Mouse (Mus musculus): ENCODE measurements around the gene Atp2b1. TPM values are rescaled to one million over a fixed set of nuclear protein-coding genes. Genes with fewer than 3 reads are reported as not detected.

The Atp2b1 gene
- polyA plus RNA-seq, 1 experiment from 2014 or later: 160 TPM

GRCm38 (mm10) chr10:98891361-98891760, 22.8 kb upstream of the Atp2b1 start:
- H3K4me3 ChIP-seq: no peak overlapping the region
- no peaks in the 10 kb centered on the region for H3K27me3 ChIP-seq
- H3K36me3 ChIP-seq: no peaks in the 10 kb centered on the region
- H3K9me3 ChIP-seq (replicated peaks): no peaks in the 10 kb centered on the region
- 92% methylated on average over 4 of the region's 4 CpGs for whole genome bisulfite sequencing
- H3K4me1 ChIP-seq: no peaks in the 10 kb centered on the region
- no peak for ATAC-seq (ENCODE audit: low FRiP score)
- H3K9ac ChIP-seq: no peak overlapping the region
- H3K4me2 ChIP-seq (replicated peaks): no peak overlapping the region
- H3K27ac ChIP-seq: no peak overlapping the region

DNA sequence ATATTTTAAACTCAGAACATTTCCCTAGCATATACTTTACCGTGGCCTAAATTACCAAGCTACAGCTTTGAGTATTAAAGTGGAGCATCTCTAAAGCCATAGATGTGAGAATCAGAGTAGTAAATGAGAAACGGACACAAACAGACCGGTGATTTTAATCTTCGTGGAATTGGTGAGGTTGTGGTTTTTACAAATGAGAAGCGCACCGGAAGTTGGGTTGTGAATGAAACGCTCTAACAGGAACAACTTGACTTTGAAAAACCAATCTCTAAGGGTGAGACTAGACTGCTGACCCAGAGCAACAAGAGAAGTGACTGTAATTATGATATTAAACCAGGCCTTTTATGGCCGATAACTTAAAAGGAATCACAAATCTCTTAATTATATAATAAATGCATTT, 16.7 kb upstream of the Atp2b1 start:
- H3K9ac ChIP-seq: no peak overlapping the region
- WGBS: 94% methylated on average over 8 of the region's 8 CpGs
- no peaks in the 10 kb centered on the region for H3K4me1 ChIP-seq
- no peak overlapping the region for H3K4me2 ChIP-seq (replicated peaks)
- H3K36me3 ChIP-seq: no peaks in the 10 kb centered on the region
- no peaks in the 10 kb centered on the region for H3K27me3 ChIP-seq
- H3K9me3 ChIP-seq (replicated peaks): no peaks in the 10 kb centered on the region
- H3K27ac ChIP-seq: no peak overlapping the region
- no peak overlapping the region for H3K4me3 ChIP-seq
- ATAC-seq (ENCODE audit: low FRiP score): no peak

GRCm38 (mm10) chr10:98897913-98898748, 16.1 kb upstream of the Atp2b1 start:
- 85% methylated on average over 4 of the region's 4 CpGs for WGBS
- no peak for ATAC-seq (ENCODE audit: low FRiP score)

GRCm38 (mm10) chr10:98901533-98901932, 12.7 kb upstream of the Atp2b1 start:
- Histone ChIP-seq H3K27ac (no peak overlapping the region), H3K4me1 (no peaks in the 10 kb centered on the region), H3K4me3 (no peak overlapping the region), H3K4me2 (replicated peaks) (no peak overlapping the region), H3K27me3 (no peaks in the 10 kb centered on the region), H3K36me3 (no peaks in the 10 kb centered on the region), H3K9ac (no peak overlapping the region), H3K9me3 (replicated peaks) (no peaks in the 10 kb centered on the region)
- WGBS: 87% methylated on average over 5 of the region's 5 CpGs
- ATAC-seq (ENCODE audit: low FRiP score): no peak

More at GRCm38 (mm10) chr10:98897913-98898748, 16.1 kb upstream of the Atp2b1 start:
- H3K27ac ChIP-seq: no peak overlapping the region
- H3K9ac ChIP-seq: no peak overlapping the region
- H3K4me2 ChIP-seq (replicated peaks): no peak overlapping the region
- no peaks in the 10 kb centered on the region for H3K4me1 ChIP-seq
- H3K4me3 ChIP-seq: no peak overlapping the region
- no peaks in the 10 kb centered on the region for H3K9me3 ChIP-seq (replicated peaks)
- no peaks in the 10 kb centered on the region for H3K36me3 ChIP-seq
- no peaks in the 10 kb centered on the region for H3K27me3 ChIP-seq

DNA sequence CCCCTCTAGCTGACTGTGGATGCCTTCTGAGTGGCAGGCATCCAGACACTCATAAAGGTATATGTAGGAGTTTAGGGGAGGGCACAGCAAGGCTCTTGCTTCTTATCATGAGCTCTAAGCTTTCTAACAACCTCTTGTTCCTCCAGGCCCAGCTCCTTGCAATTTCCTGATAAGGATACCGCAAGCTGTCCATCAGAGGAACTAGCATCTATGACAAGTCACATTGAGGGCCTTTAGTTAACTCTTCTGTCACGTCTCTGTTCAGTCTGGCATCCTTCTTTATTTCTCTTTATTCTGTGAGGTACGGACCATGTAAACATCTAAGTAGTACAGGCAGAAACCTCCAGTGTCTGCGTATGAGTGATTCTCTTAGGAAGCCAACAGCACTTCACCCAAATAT, 8.2 kb upstream of the Atp2b1 start:
- ATAC-seq (ENCODE audit: low FRiP score): no peak
- WGBS: 91% methylated on average over 4 of the region's 4 CpGs
- Histone ChIP-seq H3K27ac (no peak overlapping the region), H3K4me1 (no peaks in the 10 kb centered on the region), H3K4me2 (replicated peaks) (no peak overlapping the region), H3K36me3 (no peaks in the 10 kb centered on the region), H3K9ac (no peak overlapping the region), H3K4me3 (no peak overlapping the region), H3K9me3 (replicated peaks) (no peaks in the 10 kb centered on the region), H3K27me3 (no peaks in the 10 kb centered on the region)

DNA sequence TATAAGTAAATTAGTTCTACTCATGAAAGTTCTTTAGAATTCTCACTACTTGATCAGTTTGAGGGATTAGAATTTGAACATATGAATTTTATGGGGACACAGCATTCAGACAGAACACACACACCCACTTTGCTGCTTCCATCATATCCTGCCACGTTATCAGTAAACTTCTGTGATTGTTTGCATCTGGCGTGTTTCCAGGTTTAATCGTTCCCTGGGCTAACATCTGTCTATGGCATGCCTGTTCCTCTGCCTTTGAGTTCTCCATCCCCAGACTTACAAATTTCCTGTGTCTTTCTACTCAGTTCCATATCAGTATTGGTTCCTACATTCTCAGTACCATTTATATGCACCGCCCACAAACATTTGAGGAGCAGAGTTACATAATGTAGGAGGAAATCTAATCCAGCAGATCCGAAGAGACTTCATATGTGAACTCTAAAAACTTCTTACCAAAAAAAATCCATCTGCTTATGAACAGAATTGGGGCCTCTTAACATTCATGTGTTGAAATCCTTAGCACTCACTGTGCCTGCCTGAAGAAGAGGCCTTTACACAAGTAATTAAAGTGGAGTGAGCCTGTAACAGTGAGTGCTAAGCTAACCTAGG, 7.2 kb upstream of the Atp2b1 start:
- Histone ChIP-seq H3K9ac (no peak overlapping the region), H3K36me3 (no peaks in the 10 kb centered on the region), H3K4me3 (no peak overlapping the region), H3K9me3 (replicated peaks) (no peaks in the 10 kb centered on the region), H3K4me1 (no peaks in the 10 kb centered on the region), H3K27ac (no peak overlapping the region), H3K27me3 (no peaks in the 10 kb centered on the region), H3K4me2 (replicated peaks) (no peak overlapping the region)
- WGBS: 86% methylated on average over 5 of the region's 5 CpGs
- ATAC-seq (ENCODE audit: low FRiP score): no peak

DNA sequence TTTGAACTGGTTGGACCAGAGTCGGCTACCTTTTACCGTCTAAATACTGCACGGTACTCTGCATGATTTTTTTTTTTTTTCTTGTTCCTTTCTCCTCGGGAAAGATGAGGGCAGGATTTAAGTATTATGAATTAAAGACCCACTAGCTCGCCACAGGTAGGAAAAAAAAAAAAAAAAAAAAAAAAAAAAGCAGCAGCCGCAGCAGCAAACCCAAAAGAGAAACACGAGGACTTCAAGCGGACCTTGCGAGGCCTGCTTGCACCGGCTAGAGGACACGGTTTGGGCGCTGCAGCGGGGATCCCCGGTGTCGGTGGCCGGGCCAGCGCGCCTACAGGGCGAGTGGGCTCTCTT, 621 bp upstream of the Atp2b1 start:
- under 1% methylated on average over 19 of the region's 19 CpGs for WGBS
- Histone ChIP-seq H3K9ac (peak overlapping the region; percentile 72), H3K36me3 (no peaks in the 10 kb centered on the region), H3K27me3 (no peaks in the 10 kb centered on the region), H3K4me2 (replicated peaks) (peak overlapping the region; percentile 95), H3K4me3 (peak overlapping the region; percentile 99), H3K9me3 (replicated peaks) (no peaks in the 10 kb centered on the region), H3K4me1 (peaks cover 7% of the 10 kb centered on the region), H3K27ac (peak overlapping the region; percentile 100)
- ATAC-seq (ENCODE audit: low FRiP score): no peak

GRCm38 (mm10) chr10:98914810-98915241, 620 bp downstream of the Atp2b1 start:
- H3K4me3 ChIP-seq: peak overlapping the region; percentile 99
- H3K4me2 ChIP-seq (replicated peaks): peak overlapping the region; percentile 95
- under 1% methylated on average over 36 of the region's 62 CpGs for WGBS
- peaks cover 7% of the 10 kb centered on the region for H3K4me1 ChIP-seq
- H3K9me3 ChIP-seq (replicated peaks): no peaks in the 10 kb centered on the region
- H3K9ac ChIP-seq: peak overlapping the region; percentile 98
- H3K27ac ChIP-seq: peak overlapping the region; percentile 100
- no peaks in the 10 kb centered on the region for H3K27me3 ChIP-seq
- no peaks in the 10 kb centered on the region for H3K36me3 ChIP-seq
- peak; percentile 82 for ATAC-seq (ENCODE audit: low FRiP score)

- ATAC-seq (ENCODE audit: low FRiP score): no peak
- WGBS: under 1% methylated on average over 53 of the region's 54 CpGs
- H3K27ac ChIP-seq: peak overlapping the region; percentile 100
These were observed 1.3 kb downstream of the Atp2b1 start for GRCm38 (mm10) chr10:98915398-98915931.

DNA sequence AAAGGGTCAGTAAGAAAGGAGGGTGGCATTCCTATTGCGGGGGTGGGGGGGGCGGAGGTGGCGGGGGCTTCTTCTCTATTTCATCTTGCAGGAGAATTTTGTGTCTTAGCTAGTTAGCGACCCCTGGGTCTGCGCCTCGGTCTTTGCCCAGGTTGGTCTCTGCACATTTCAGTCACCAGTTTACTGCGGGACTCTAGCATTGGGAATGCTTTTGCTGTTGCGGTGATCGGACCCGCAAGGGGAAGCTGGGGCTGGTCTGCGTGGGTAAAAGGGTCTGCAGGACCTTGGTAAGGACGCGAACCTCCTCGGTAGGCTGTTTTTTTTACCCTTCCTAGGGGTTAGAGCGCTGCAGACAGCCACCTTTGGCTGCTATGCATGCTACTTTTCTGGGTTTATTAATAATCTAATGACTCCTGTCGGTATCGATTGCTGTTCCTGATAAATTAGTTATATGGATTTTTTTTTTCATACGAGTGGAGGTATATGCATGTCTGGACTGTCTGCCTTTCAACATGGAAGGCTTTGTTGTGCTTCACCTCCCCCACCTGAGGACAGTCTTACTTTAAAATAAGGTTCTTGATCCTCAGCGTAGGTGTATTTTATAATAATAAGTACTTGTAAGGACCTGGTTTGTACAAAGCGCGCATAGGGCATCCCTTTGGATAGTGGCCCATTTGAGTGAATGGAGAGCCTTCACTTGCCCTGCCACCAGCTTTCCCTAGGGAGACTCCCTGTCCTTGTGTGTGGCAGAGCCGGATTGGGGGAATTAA, 2.0 kb downstream of the Atp2b1 start:
- no peaks in the 10 kb centered on the region for H3K27me3 ChIP-seq
- ATAC-seq (ENCODE audit: low FRiP score): no peak
- H3K4me2 ChIP-seq (replicated peaks): peak overlapping the region; percentile 95
- no peaks in the 10 kb centered on the region for H3K36me3 ChIP-seq
- H3K9me3 ChIP-seq (replicated peaks): no peaks in the 10 kb centered on the region
- H3K4me1 ChIP-seq: peaks cover 7% of the 10 kb centered on the region
- 8% methylated on average over 22 of the region's 22 CpGs for WGBS
- H3K4me3 ChIP-seq: peak overlapping the region; percentile 99
- peak overlapping the region; percentile 100 for H3K27ac ChIP-seq
- peak overlapping the region; percentile 98 for H3K9ac ChIP-seq

More at GRCm38 (mm10) chr10:98915398-98915931, 1.3 kb downstream of the Atp2b1 start:
- Histone ChIP-seq H3K27me3 (no peaks in the 10 kb centered on the region), H3K9ac (peak overlapping the region; percentile 98), H3K4me1 (peaks cover 7% of the 10 kb centered on the region), H3K4me2 (replicated peaks) (peak overlapping the region; percentile 95), H3K36me3 (no peaks in the 10 kb centered on the region), H3K4me3 (peak overlapping the region; percentile 99), H3K9me3 (replicated peaks) (no peaks in the 10 kb centered on the region)

DNA sequence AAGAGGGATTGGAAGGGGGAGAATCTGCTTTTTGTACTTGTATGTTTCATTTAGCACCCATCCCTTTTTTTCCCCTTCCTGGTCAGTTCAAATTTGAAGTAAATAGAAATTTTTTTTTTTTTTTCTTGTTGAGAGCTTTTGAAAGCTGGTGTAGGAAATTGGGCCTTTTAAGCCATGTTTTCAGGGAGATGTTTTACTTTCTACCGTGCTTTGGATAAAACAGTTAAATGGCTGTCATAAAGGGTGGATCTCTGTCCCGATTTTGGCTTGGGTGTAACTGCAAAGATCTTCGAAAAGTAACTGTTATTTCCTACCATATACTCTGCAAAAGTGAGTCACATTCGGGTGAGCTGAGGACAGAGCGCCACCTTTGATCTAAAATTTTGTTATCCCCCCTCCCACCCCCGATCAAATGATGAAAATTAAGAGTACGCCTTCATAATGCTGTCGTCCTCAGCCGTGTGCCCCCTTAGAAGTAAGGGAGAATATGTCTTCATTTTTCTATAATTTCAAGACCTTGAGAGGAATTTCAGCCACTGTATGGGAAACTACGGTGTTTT, 2.7 kb downstream of the Atp2b1 start:
- peaks cover 7% of the 10 kb centered on the region for H3K4me1 ChIP-seq
- no peaks in the 10 kb centered on the region for H3K9me3 ChIP-seq (replicated peaks)
- no peaks in the 10 kb centered on the region for H3K27me3 ChIP-seq
- H3K9ac ChIP-seq: 0 out of 2 replicates have a peak overlapping the region, but pooled peaks have one; percentile 98
- no peaks in the 10 kb centered on the region for H3K36me3 ChIP-seq
- no peak for ATAC-seq (ENCODE audit: low FRiP score)
- WGBS: 74% methylated on average over 10 of the region's 10 CpGs
- no peak overlapping the region for H3K27ac ChIP-seq
- H3K4me2 ChIP-seq (replicated peaks): peak overlapping the region; percentile 95
- peak overlapping the region; percentile 99 for H3K4me3 ChIP-seq

DNA sequence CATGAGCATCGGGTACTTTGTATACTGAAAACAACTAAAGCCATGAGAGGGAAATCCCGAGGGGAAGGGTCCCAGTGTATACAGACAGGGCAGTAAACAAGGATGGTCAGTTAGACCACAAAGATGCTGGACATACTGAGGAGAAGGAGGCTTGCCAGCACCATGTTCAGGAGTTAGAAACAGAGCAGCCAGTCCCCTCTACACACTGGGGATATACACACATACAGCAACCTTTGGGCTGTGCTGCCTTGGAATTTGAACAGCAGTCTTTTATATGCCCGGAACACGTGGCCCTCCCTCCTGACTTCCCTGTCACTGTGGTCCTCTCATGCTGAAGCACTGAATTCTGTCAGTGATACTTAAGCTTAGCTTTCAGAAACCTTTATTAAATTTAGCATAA, 10.9 kb downstream of the Atp2b1 start:
- no peaks in the 10 kb centered on the region for H3K36me3 ChIP-seq
- no peak overlapping the region for H3K4me3 ChIP-seq
- no peak overlapping the region for H3K4me2 ChIP-seq (replicated peaks)
- no peaks in the 10 kb centered on the region for H3K9me3 ChIP-seq (replicated peaks)
- no peak overlapping the region for H3K27ac ChIP-seq
- WGBS: 82% methylated on average over 4 of the region's 4 CpGs
- no peak overlapping the region for H3K9ac ChIP-seq
- ATAC-seq (ENCODE audit: low FRiP score): no peak
- peaks cover 1% of the 10 kb centered on the region for H3K4me1 ChIP-seq
- no peaks in the 10 kb centered on the region for H3K27me3 ChIP-seq
